Mouse (Mus musculus): ENCODE results near the gene Nup54. TPM values are rescaled to one million over a fixed set of nuclear protein-coding genes. Genes with fewer than 3 reads are reported as not detected.

The Nup54 gene
- total RNA-seq, 4 experiments from 2014 or later: 30.5 to 41.7 (median 35.3) TPM

GRCm38 (mm10) chr5:92376795-92377405 is 58.1 kb downstream of the Nup54 start:
- DNase-seq (ENCODE audit: low spot score in 2 of 2): no peak

GRCm38 (mm10) chr5:92375368-92375767 is 59.7 kb downstream of the Nup54 start:
- no peak for DNase-seq (ENCODE audit: low spot score in 2 of 2)

DNA sequence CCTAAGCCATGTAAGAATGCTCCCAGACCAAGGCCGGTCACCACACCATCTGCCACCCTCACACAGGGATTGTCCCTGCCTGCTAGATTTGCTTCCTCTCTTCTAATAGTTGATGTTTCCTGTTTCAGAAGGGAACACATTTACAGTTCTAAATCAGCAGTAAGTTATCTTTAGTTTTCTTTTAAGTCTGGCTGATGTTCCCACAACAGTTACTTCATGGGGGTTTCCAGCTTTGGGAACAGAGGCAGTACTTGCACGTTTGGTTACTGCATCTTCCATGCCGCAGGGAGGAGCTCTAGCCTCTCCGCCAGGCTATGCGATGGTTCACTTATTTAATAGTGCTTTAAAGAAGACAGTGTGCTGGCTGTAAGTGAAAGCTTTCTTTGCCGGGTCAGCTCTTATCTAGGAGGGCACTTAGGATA is 60.3 kb downstream of the Nup54 start:
- no peak for DNase-seq (ENCODE audit: low spot score in 2 of 2)

GRCm38 (mm10) chr5:92372605-92373004 is 62.4 kb downstream of the Nup54 start:
- DNase-seq (ENCODE audit: low spot score in 2 of 2): no peak

DNA sequence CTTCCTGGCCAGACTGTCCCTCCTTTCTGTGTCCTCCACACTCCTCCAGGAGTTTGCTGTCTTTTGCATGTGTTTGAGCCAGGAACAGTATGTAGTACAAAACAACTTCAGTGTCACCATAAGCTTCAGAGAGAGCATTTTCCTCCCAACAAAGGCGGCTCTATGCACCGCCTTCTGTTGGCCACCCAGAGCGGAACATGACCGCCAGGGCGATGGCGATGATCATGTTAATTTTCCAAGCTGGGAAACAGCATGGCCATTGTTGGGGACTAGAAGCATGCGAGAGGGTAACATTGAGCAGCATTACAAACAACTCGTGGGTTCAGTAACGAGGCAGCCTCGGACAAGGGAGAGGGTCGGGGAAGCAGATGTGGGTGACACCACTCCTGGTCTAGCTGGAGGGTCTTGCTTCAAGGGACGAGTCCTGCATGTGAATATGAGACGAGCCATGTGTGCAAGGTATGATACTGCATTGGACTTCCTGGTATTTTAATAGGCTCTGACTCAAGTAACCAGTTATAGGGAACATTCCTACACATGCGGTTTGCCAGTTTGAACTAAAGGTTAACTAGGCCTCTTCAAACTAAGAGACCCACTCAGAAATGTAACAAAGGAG is 63.5 kb downstream of the Nup54 start:
- DNase-seq (ENCODE audit: low spot score in 2 of 2): no peak

DNA sequence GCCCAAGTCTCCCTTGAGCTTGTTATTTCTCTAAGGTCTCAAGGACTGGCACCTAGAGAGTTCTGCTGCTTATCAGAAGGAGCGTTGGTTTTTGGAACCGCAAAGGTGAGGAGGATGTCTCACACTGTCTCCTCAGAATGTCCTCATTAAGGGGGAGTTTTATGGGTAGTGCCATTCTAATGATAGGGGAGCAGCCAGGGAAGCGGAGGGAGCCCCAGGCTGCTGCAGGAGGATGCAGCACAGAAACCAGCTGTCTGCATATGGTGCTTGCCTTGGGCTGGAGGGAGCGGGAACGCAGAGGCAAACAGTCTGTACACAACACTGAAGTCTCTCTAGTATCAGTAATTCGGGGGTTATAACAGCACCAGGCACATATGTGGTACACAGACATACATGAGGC is 64.1 kb downstream of the Nup54 start:
- DNase-seq (ENCODE audit: low spot score in 2 of 2): no peak

- no peak for DNase-seq (ENCODE audit: low spot score in 2 of 2)
These were observed 64.6 kb downstream of the Nup54 start for GRCm38 (mm10) chr5:92370392-92370791.

- peak; percentile 25 to 48 for DNase-seq (ENCODE audit: low spot score in 2 of 2)
These were observed 65.6 kb downstream of the Nup54 start for GRCm38 (mm10) chr5:92369151-92369994.

DNA sequence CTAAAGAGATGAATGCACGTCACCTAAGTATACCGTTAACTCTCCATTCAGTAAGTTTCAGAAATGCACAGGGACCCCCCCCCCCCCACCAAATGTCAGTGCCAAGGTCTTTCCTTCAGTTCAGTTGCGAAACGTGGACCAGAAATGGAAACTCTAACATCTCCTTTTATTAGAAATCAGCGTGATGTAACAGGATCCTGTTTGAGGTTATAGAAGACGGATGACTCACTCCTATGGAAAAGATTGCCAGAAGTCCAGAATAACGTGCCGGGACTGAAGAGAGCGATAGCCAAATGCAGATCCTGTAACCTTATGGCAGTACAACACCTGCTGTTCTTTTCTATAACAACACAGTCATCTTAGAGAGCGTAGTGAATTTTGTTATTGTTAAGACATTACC is 66.6 kb downstream of the Nup54 start:
- DNase-seq (ENCODE audit: low spot score in 2 of 2): no peak

- DNase-seq (ENCODE audit: low spot score in 2 of 2): no peak
These were observed 68.5 kb downstream of the Nup54 start for GRCm38 (mm10) chr5:92366565-92366964.

Small RNAs within 50 kb of the gene (microRNA-seq; reads per million reads assigned to microRNA genes)
- gene Mir6415: 0 reads per million in 2 experiments

Other genes with a start within 250 kb of the Nup54 start
- not detected for gene U90926, start 219.8 kb downstream of the Nup54 start, total RNA-seq (2022)
- gene Ppef2, start 178.9 kb downstream of the Nup54 start, total RNA-seq (2022): 1 to 10 TPM in 1 of 4 experiments, under 1 TPM in 3; 0.34 to 1.2 (median 0.71) TPM
- gene Naaa, start 157.0 kb downstream of the Nup54 start, total RNA-seq (2022): 10 to 100 TPM; 46.9 to 57.1 (median 50.3) TPM
- 10 to 100 TPM; 20.2 to 26.5 (median 22.8) TPM for gene Sdad1, start 124.7 kb downstream of the Nup54 start, total RNA-seq (2022)
- gene Cxcl9, start 107.1 kb downstream of the Nup54 start, total RNA-seq (2022): 1 to 10 TPM in 1 of 4 experiments, under 1 TPM in 1, not detected in 2; 0.25 to 1.3 TPM
- 1 to 10 TPM; 3.4 to 7.5 (median 5.8) TPM for gene Art3, start 103.4 kb downstream of the Nup54 start, total RNA-seq (2022)
- gene Cxcl10, start 86.3 kb downstream of the Nup54 start, total RNA-seq (2022): 1 to 10 TPM in 3 of 4 experiments, not detected in 1; 1.2 to 5.2 (median 4.2) TPM
- gene Scarb2, start 71.6 kb upstream of the Nup54 start, total RNA-seq (2022): 100 to 1,000 TPM in 2 of 4 experiments, 10 to 100 TPM in 2; 97.4 to 114 (median 102) TPM
- gene Fam47e, start 119.8 kb upstream of the Nup54 start, total RNA-seq (2022): 1 to 10 TPM in 1 of 4 experiments, under 1 TPM in 3; 0.66 to 1.0 (median 0.91) TPM
- gene Stbd1, start 167.8 kb upstream of the Nup54 start, total RNA-seq (2022): 1 to 10 TPM; 3.1 to 3.6 (median 3.3) TPM
- gene Ccdc158, start 240.1 kb upstream of the Nup54 start, total RNA-seq (2022): under 1 TPM; 0.45 to 0.87 (median 0.74) TPM
- 1 to 10 TPM; 3.1 to 5.6 (median 4.1) TPM for gene Shroom3, start 248.2 kb upstream of the Nup54 start, total RNA-seq (2022)

Data from layer of hippocampus, adult 8-10 months (tissue).